In genomic region chr4:108030888-108031501, GRCm38 (mm10) we compare ENCODE assay signal across 8 mouse cellular contexts.
DNase-seq lines count a peak whose midpoint lies in the region; ATAC-seq and TF ChIP-seq lines count a peak whose summit lies in the region.

No protein-coding gene starts in this region.

- H3K9ac ChIP-seq in lung, embryonic 14.5 days = peak overlapping the region; percentile 46
- H3K9ac ChIP-seq in limb, embryonic 12.5 days (replicated peaks) = peak overlapping the region; percentile 70; the same call in 1 of the 2 replicates
- 0 out of 2 replicates have a peak overlapping the region, but pooled peaks have one; percentile 10 for H3K9ac ChIP-seq in stomach, embryonic 14.5 days (replicated peaks; ENCODE audit: low read depth, low read length)

- no peak for TF ChIP-seq POLR2A in embryonic fibroblast, embryonic 13.5 days (IDR thresholded peaks at IDR 0.05; ENCODE audit: low read depth, low read length)

- H3K4me3 ChIP-seq in lung, embryonic 14.5 days (ENCODE audit: low read depth, low read length) = peak overlapping the region; percentile 62
- peak overlapping the region; percentile 50 for H3K4me3 ChIP-seq in embryonic fibroblast, embryonic 13.5 days (ENCODE audit: insufficient read depth, low read length)
- H3K4me3 ChIP-seq in limb, embryonic 12.5 days (replicated peaks) = peak overlapping the region; percentile 68
- peak overlapping the region; percentile 54 for H3K4me3 ChIP-seq in stomach, embryonic 14.5 days (ENCODE audit: low read depth, low read length)

- WGBS in lung, embryonic 14.5 days = 4% methylated on average over 22 of the region's 22 CpGs
- WGBS in limb, embryonic 12.5 days = 3% methylated on average over 22 of the region's 22 CpGs
- WGBS in stomach, embryonic 14.5 days = 5% methylated on average over 22 of the region's 22 CpGs

- ATAC-seq in lung, embryonic 14.5 days (ENCODE audit: insufficient read depth) = 0 out of 2 replicates have a peak, but pooled peaks have one; percentile 3
- ATAC-seq in limb, embryonic 12.5 days (ENCODE audit: insufficient number of reproducible peaks, insufficient read depth, low FRiP score, low TSS enrichment, low read depth) = no peak
- ATAC-seq in stomach, embryonic 14.5 days (ENCODE audit: insufficient number of reproducible peaks, insufficient read depth, low FRiP score, low read depth) = no peak
- ATAC-seq in inflammation-experienced regulatory T-cells, adult 6 months = no peak

- H3K36me3 ChIP-seq in lung, embryonic 14.5 days (ENCODE audit: insufficient read depth) = no peaks in the 10 kb centered on the region
- H3K36me3 ChIP-seq in limb, embryonic 12.5 days = no peaks in the 10 kb centered on the region
- H3K36me3 ChIP-seq in stomach, embryonic 14.5 days (ENCODE audit: control insufficient read depth, insufficient read depth, low read length) = no peaks in the 10 kb centered on the region

- H3K4me1 ChIP-seq in lung, embryonic 14.5 days (ENCODE audit: insufficient read depth) = no peaks in the 10 kb centered on the region
- H3K4me1 ChIP-seq in embryonic fibroblast, embryonic 13.5 days (ENCODE audit: control insufficient read depth, insufficient read depth, low read length) = peaks cover 13% of the 10 kb centered on the region
- H3K4me1 ChIP-seq in limb, embryonic 12.5 days (replicated peaks) = peaks cover 20% of the 10 kb centered on the region
- 0 out of 2 replicates have a peak, but pooled peaks cover 6% of the 10 kb centered on the region for H3K4me1 ChIP-seq in stomach, embryonic 14.5 days (ENCODE audit: control insufficient read depth, insufficient read depth, low read length)

- no peaks in the 10 kb centered on the region for H3K9me3 ChIP-seq in lung, embryonic 14.5 days (ENCODE audit: low read depth, low read length)
- no peaks in the 10 kb centered on the region for H3K9me3 ChIP-seq in limb, embryonic 12.5 days
- no peaks in the 10 kb centered on the region for H3K9me3 ChIP-seq in stomach, embryonic 14.5 days (ENCODE audit: control insufficient read depth, low read depth, low read length)

- H3K27ac ChIP-seq in lung, embryonic 14.5 days (ENCODE audit: low read depth) = no peak overlapping the region
- no peak overlapping the region for H3K27ac ChIP-seq in embryonic fibroblast, embryonic 13.5 days (ENCODE audit: insufficient read depth, low read length)
- H3K27ac ChIP-seq in limb, embryonic 12.5 days = no peak overlapping the region
- no peak overlapping the region for H3K27ac ChIP-seq in stomach, embryonic 14.5 days (ENCODE audit: low read length)

- peak overlapping the region; percentile 99 for H3K4me2 ChIP-seq in lung, embryonic 14.5 days
- peak overlapping the region; percentile 100 for H3K4me2 ChIP-seq in limb, embryonic 12.5 days
- H3K4me2 ChIP-seq in stomach, embryonic 14.5 days (replicated peaks; ENCODE audit: low read depth, low read length) = peak overlapping the region; percentile 100

- DNase-seq in lung, embryonic 14.5 days = peak; percentile 12
- no peak for DNase-seq in lung, postnatal 36 days
- DNase-seq in cerebellum, adult 9-10 months = no peak
- no peak for DNase-seq in spleen, postnatal 36 days (ENCODE audit: low spot score in 2 of 2)

- peaks cover 42% of the 10 kb centered on the region for H3K27me3 ChIP-seq in lung, embryonic 14.5 days (ENCODE audit: insufficient read depth, low read length)
- H3K27me3 ChIP-seq in limb, embryonic 12.5 days = peaks cover 54% of the 10 kb centered on the region
- H3K27me3 ChIP-seq in stomach, embryonic 14.5 days (ENCODE audit: control insufficient read depth, insufficient read depth, low read length) = peaks cover 15% of the 10 kb centered on the region; the same call in 1 of the 2 replicates

- no peak for TF ChIP-seq CTCF in lung, embryonic 14.5 days (IDR thresholded peaks at IDR 0.05; ENCODE audit: low read depth)
- no peak for TF ChIP-seq CTCF in embryonic fibroblast, embryonic 13.5 days (IDR thresholded peaks at IDR 0.05; ENCODE audit: borderline replicate concordance, insufficient read depth, low read length)

Comparison
In these comparisons a context has a peak if more than half of its experiments do, and no peak if none do; other contexts are left out.
1. H3K9ac ChIP-seq: peak in every context shown above with its lines; median percentile 70 in limb, embryonic 12.5 days; 46 in lung, embryonic 14.5 days; 10 in stomach, embryonic 14.5 days.